Mouse (Mus musculus) heart, embryonic 14.5 days (tissue): ENCODE measurements around the gene Pcolce2. TPM values are rescaled to one million over a fixed set of nuclear protein-coding genes. Genes with fewer than 3 reads are reported as not detected.

Source experiments
- ATAC-seq: fragments of 200-750 bp; cut with Nextera tagmentation; 2 replicates; pipeline ENCODE4 v1.8.0; 2017; ENCODE audit warnings: low read depth, moderate TSS enrichment; ENCODE audit not compliant: insufficient number of reproducible peaks, insufficient read depth, low FRiP score
- H3K27ac ChIP-seq, 2 experiments: fragments of 200-500 bp in 1 of 2; fragments of 300-500 bp in 1 of 2; sonication (generic) in 1 of 2; replicated peaks in 1 of 2; 2 replicates each; pipeline ENCODE4 v1.5.1; 2012 to 2014; ENCODE audit warnings: low read depth in 2 of 2, low read length in 2 of 2, control low read depth in 1 of 2, mild to moderate bottlenecking in 1 of 2, mixed read lengths in 1 of 2; ENCODE audit not compliant: control insufficient read depth in 1 of 2, insufficient read depth in 1 of 2
- H3K27me3 ChIP-seq: fragments of 300-500 bp; sonication (generic); 2 replicates; pipeline ENCODE4 v1.6.1; 2014; ENCODE audit warnings: mild to moderate bottlenecking, low read length, control low read depth; ENCODE audit not compliant: control insufficient read depth, insufficient read depth
- H3K36me3 ChIP-seq: fragments of 300-500 bp; sonication (generic); 2 replicates; pipeline ENCODE4 v1.6.1; 2014; ENCODE audit warnings: mild to moderate bottlenecking, control low read depth, low read length, mixed read lengths; ENCODE audit not compliant: control insufficient read depth, insufficient read depth
- H3K4me1 ChIP-seq, 2 experiments: fragments of 200-500 bp in 1 of 2; fragments of 300-500 bp in 1 of 2; sonication (generic) in 1 of 2; 2 replicates each; pipeline ENCODE4 v1.6.1; 2012 to 2014; ENCODE audit warnings: low read length in 2 of 2, control low read depth in 1 of 2, mixed read lengths in 1 of 2; ENCODE audit not compliant: control insufficient read depth in 2 of 2, insufficient read depth in 2 of 2
- H3K4me2 ChIP-seq: fragments of 300-500 bp; sonication (generic); 2 replicates; pipeline ENCODE4 v1.6.1; 2014; ENCODE audit warnings: mild to moderate bottlenecking, low read length
- H3K4me3 ChIP-seq, 2 experiments: fragments of 200-500 bp in 1 of 2; fragments of 300-500 bp in 1 of 2; sonication (generic) in 1 of 2; 2 replicates each; pipeline ENCODE4 v1.5.1; 2012 to 2014; ENCODE audit warnings: low read length in 2 of 2, mild to moderate bottlenecking in 2 of 2, control low read depth in 1 of 2, low read depth in 1 of 2, moderate library complexity in 1 of 2; ENCODE audit not compliant: control insufficient read depth in 1 of 2, insufficient read depth in 1 of 2
- H3K9ac ChIP-seq: fragments of 300-500 bp; sonication (generic); 2 replicates; pipeline ENCODE4 v1.6.1; 2014; ENCODE audit warnings: mild to moderate bottlenecking, low read length
- H3K9me3 ChIP-seq: fragments of 300-500 bp; sonication (generic); 2 replicates; pipeline ENCODE4 v1.6.1; 2016; ENCODE audit warnings: low read length, control low read depth; ENCODE audit not compliant: control insufficient read depth
- WGBS: fragments of 180-500 bp; shearing (Covaris S2); extraction: QIAGEN DNeasy Blood & Tissue Kit; methylation state at CpG from one replicate; pipeline ENCODE4 v1.1.7; 2014; 5-methylcytosine and 5-hydroxymethylcytosine counted together
- polyA plus RNA-seq: library from polyadenylated mRNA; unstranded; fragments of >200 nt; fragmentation: Nextera tagmentation; extraction: Ambion mirVana; gene quantifications from 2 replicates; pipeline ENCODE4 v1.2.1, GENCODE M21; 2014

Pcolce2 gene
- 0.13 and 0.22 TPM in 2 replicates for polyA plus RNA-seq

GRCm38 (mm10) chr9:95637271-95638181 is at the start of gene Pcolce2:
TSS of gene Pcolce2 (plus strand) at chr9:95637601.
- under 1% methylated on average over 62 of the region's 71 CpGs for WGBS
- no peak within 1 kb of the TSS for H3K27ac ChIP-seq
- ATAC-seq = no peak
- peak within 1 kb of the TSS; percentile 95 for H3K4me2 ChIP-seq
- no peaks in the 10 kb centered on the region for H3K9me3 ChIP-seq
- H3K27me3 ChIP-seq = peaks cover 43% of the 10 kb centered on the region
- H3K4me1 ChIP-seq = 0 out of 4 replicates have a peak, but pooled peaks cover 0 to 5% of the 10 kb centered on the region in 2 experiments
- H3K36me3 ChIP-seq = no peaks in the 10 kb centered on the region
- peak within 1 kb of the TSS; percentile 50 to 66 for H3K4me3 ChIP-seq
- peak within 1 kb of the TSS; percentile 58 for H3K9ac ChIP-seq

- no peak overlapping the region for H3K9ac ChIP-seq
- no peak overlapping the region for H3K4me2 ChIP-seq
- H3K4me3 ChIP-seq = no peak overlapping the region
- no peaks in the 10 kb centered on the region for H3K27me3 ChIP-seq
- H3K4me1 ChIP-seq = no peaks in the 10 kb centered on the region
- no peaks in the 10 kb centered on the region for H3K36me3 ChIP-seq
- H3K27ac ChIP-seq = no peak overlapping the region
- 92% methylated on average over 7 of the region's 7 CpGs for WGBS
- no peak for ATAC-seq
- H3K9me3 ChIP-seq = no peaks in the 10 kb centered on the region
Measured at GRCm38 (mm10) chr9:95588070-95588469, 49.3 kb upstream of the Pcolce2 start.

GRCm38 (mm10) chr9:95594291-95594690 is 43.1 kb upstream of the Pcolce2 start:
- ATAC-seq = no peak
- no peaks in the 10 kb centered on the region for H3K36me3 ChIP-seq
- H3K9ac ChIP-seq = no peak overlapping the region
- 81% methylated on average over 4 of the region's 4 CpGs for WGBS
- H3K4me2 ChIP-seq = no peak overlapping the region
- no peaks in the 10 kb centered on the region for H3K9me3 ChIP-seq
- no peaks in the 10 kb centered on the region for H3K27me3 ChIP-seq
- no peaks in the 10 kb centered on the region for H3K4me1 ChIP-seq
- no peak overlapping the region for H3K4me3 ChIP-seq
- H3K27ac ChIP-seq = no peak overlapping the region

GRCm38 (mm10) chr9:95597466-95598178 is 39.8 kb upstream of the Pcolce2 start:
- no peaks in the 10 kb centered on the region for H3K4me1 ChIP-seq
- peak overlapping the region; percentile 62 for H3K4me2 ChIP-seq
- H3K36me3 ChIP-seq = no peaks in the 10 kb centered on the region
- WGBS = 55% methylated on average over 13 of the region's 13 CpGs
- no peaks in the 10 kb centered on the region for H3K27me3 ChIP-seq
- H3K9ac ChIP-seq = peak overlapping the region; percentile 45
- ATAC-seq = no peak
- no peaks in the 10 kb centered on the region for H3K9me3 ChIP-seq
- H3K27ac ChIP-seq = no peak overlapping the region
- peak overlapping the region in 1 of 2 experiments; percentile 24; a peak in 3 of 4 replicates for H3K4me3 ChIP-seq

GRCm38 (mm10) chr9:95598179-95598721 is 39.2 kb upstream of the Pcolce2 start:
- 32% methylated on average over 19 of the region's 19 CpGs for WGBS
- no peak overlapping the region for H3K27ac ChIP-seq
- peak overlapping the region; percentile 62 for H3K4me2 ChIP-seq
- no peaks in the 10 kb centered on the region for H3K36me3 ChIP-seq
- no peaks in the 10 kb centered on the region for H3K27me3 ChIP-seq
- H3K9ac ChIP-seq = peak overlapping the region; percentile 45
- H3K4me1 ChIP-seq = peaks cover 0 to under 1% of the 10 kb centered on the region in 2 experiments; a peak in 1 of 4 replicates
- ATAC-seq = no peak
- H3K9me3 ChIP-seq = no peaks in the 10 kb centered on the region
- peak overlapping the region; percentile 3 to 24; a peak in 3 of 4 replicates for H3K4me3 ChIP-seq

- Histone ChIP-seq H3K9ac (no peak overlapping the region), H3K4me1 (peaks cover 0 to 3% of the 10 kb centered on the region in 2 experiments; a peak in 1 of 4 replicates), H3K9me3 (no peaks in the 10 kb centered on the region), H3K27me3 (no peaks in the 10 kb centered on the region), H3K27ac (no peak overlapping the region), H3K36me3 (no peaks in the 10 kb centered on the region), H3K4me2 (no peak overlapping the region), H3K4me3 (no peak overlapping the region)
- WGBS = 78% methylated on average over 4 of the region's 4 CpGs
- ATAC-seq = no peak
Measured at GRCm38 (mm10) chr9:95599399-95599798, 38.0 kb upstream of the Pcolce2 start.

GRCm38 (mm10) chr9:95602849-95603248 is 34.6 kb upstream of the Pcolce2 start:
- Histone ChIP-seq H3K4me3 (no peak overlapping the region), H3K4me1 (peaks cover 0 to 3% of the 10 kb centered on the region in 2 experiments; a peak in 1 of 4 replicates), H3K9ac (no peak overlapping the region), H3K4me2 (no peak overlapping the region), H3K27ac (no peak overlapping the region), H3K36me3 (no peaks in the 10 kb centered on the region), H3K9me3 (no peaks in the 10 kb centered on the region), H3K27me3 (no peaks in the 10 kb centered on the region)
- 74% methylated on average over 3 of the region's 3 CpGs for WGBS
- no peak for ATAC-seq
